Mouse (Mus musculus) testis, adult 2 months (tissue): ENCODE measurements at regions not wholly inside any gene's neighbourhood (a gene's known extent, or its start where the extent isn't known, plus 50 kb on each side); places are given as distances from the start of the nearest gene placed in this dataset.

Experiments used
- H3K27ac ChIP-seq: fragments of 200-500 bp; 2 replicates; pipeline ENCODE4 v1.5.1; 2012; ENCODE audit warnings: low read depth, low read length; ENCODE audit not compliant: control insufficient read depth, insufficient read depth
- H3K27me3 ChIP-seq: fragments of 200-500 bp; 2 replicates; pipeline ENCODE4 v1.6.1; 2012; ENCODE audit warnings: mild to moderate bottlenecking, low read length, moderate library complexity; ENCODE audit not compliant: control insufficient read depth, insufficient read depth
- H3K36me3 ChIP-seq: fragments of 200-500 bp; 2 replicates; pipeline ENCODE4 v1.6.1; 2012; ENCODE audit warnings: mild to moderate bottlenecking, low read length; ENCODE audit not compliant: control insufficient read depth, insufficient read depth
- H3K4me1 ChIP-seq: fragments of 200-500 bp; 2 replicates; pipeline ENCODE4 v1.6.1; 2012; ENCODE audit warnings: low read length; ENCODE audit not compliant: control insufficient read depth, insufficient read depth
- H3K4me3 ChIP-seq: fragments of 200-500 bp; 2 replicates; pipeline ENCODE4 v1.5.1; 2012; ENCODE audit warnings: low read depth, mild to moderate bottlenecking, low read length, moderate library complexity, mixed read lengths; ENCODE audit not compliant: control insufficient read depth
- CTCF ChIP-seq: fragments of 200-500 bp; IDR thresholded peaks from 2 replicates; pipeline ENCODE4 v1.5.1; 2012; ENCODE audit warnings: low read depth, mild to moderate bottlenecking, inconsistent platforms, low read length, moderate library complexity; ENCODE audit not compliant: control insufficient read depth, insufficient read depth, insufficient replicate concordance
- POLR2A ChIP-seq: fragments of 200-500 bp; IDR thresholded peaks from 2 replicates; pipeline ENCODE4 v1.6.1; 2012; ENCODE audit warnings: low read depth, mild to moderate bottlenecking, inconsistent platforms, low read length, moderate library complexity; ENCODE audit not compliant: control insufficient read depth

DNA sequence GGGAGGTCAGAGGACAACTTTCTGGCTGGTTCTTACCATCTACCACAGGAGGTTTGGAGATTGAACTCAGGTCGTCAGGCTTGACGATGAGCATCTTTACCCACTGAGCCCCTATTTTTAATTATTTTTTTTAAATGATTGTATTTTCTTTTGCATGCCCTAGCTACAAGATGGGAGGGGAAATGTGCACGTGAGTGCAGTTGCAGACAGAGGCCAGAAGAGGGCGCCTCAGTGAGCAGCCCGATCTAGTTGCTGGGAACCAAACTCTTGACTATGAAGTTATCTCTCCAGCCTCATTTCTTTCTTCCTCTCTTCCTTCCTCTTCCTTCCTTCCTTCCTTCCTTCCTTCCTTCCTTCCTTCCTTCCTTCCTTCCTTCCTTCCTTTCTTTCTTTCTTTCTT, 537.3 kb upstream of the Adam5 start:
- Histone ChIP-seq H3K4me3 (no peak overlapping the region), H3K36me3 (no peaks in the 10 kb centered on the region), H3K4me1 (no peaks in the 10 kb centered on the region), H3K27ac (no peak overlapping the region), H3K27me3 (no peaks in the 10 kb centered on the region)
- TF ChIP-seq CTCF, result peak; percentile 84; the same call in 1 of the 2 replicates
- no peak for TF ChIP-seq POLR2A

- Histone ChIP-seq H3K4me1 (no peaks in the 10 kb centered on the region), H3K27ac (no peak overlapping the region)
Measured at GRCm38 (mm10) chr8:25358539-25359165, 534.5 kb upstream of the Adam5 start.

DNA sequence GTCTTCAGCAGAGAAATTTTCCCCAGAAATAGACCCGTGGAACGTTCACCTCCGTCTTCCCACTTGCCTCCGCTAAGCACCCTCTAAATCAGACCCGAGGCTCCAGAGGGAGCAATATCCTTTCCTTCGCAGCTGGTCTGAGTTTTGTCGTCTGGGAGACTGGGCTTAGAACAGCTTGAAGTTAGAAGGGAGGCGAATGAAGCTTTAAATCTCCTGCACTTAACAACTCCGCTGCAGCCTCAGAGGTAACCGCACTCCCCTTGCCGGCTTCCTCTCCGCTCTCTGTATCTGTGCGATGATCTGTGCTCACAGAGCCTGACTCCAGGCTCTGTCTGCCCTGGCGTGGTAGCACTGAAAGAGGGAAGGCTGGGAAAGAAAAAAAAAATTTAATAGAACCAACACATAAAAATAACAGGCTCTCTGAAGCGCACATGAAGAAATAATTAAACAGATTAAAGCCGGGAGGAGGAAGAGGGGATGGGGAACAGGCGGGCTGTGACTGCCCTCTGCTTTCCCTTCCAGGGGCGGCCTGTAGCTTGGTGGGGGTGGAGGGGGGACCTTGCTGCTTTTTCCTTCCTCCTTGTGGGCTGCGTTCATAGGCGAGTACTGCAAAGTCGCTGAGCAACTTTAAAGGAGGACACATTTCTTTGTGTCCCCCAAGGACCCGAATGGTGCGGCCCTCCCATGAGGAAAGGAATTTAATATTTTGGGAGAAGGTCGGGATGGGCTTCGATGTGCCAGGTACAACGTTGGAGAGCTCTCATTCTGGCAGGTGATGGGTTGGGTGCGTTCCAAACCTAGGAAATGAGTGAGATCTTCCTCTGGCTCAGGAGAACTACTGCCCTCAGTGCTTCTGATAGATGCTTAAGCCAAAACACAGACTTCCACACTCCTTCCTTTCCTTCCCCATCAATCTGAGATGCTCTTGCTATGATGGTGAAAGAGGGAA, 529.9 kb upstream of the Adam5 start:
- Histone ChIP-seq H3K4me3 (no peak overlapping the region), H3K4me1 (no peaks in the 10 kb centered on the region), H3K27me3 (peaks cover 3% of the 10 kb centered on the region; the same call in 1 of the 2 replicates), H3K36me3 (no peaks in the 10 kb centered on the region), H3K27ac (no peak overlapping the region)
- TF ChIP-seq CTCF (no peak), POLR2A (no peak)

More at GRCm38 (mm10) chr8:25358539-25359165, 534.5 kb upstream of the Adam5 start:
- 0 out of 2 replicates have a peak, but pooled peaks cover under 1% of the 10 kb centered on the region for H3K27me3 ChIP-seq
- H3K4me3 ChIP-seq, result no peak overlapping the region
- H3K36me3 ChIP-seq, result no peaks in the 10 kb centered on the region
- no peak for TF ChIP-seq CTCF
- TF ChIP-seq POLR2A, result no peak

GRCm38 (mm10) chr8:25353405-25353804, 529.2 kb upstream of the Adam5 start:
- Histone ChIP-seq H3K36me3 (no peaks in the 10 kb centered on the region), H3K27ac (no peak overlapping the region), H3K4me1 (no peaks in the 10 kb centered on the region), H3K4me3 (no peak overlapping the region), H3K27me3 (peaks cover 3% of the 10 kb centered on the region; the same call in 1 of the 2 replicates)
- TF ChIP-seq CTCF, result no peak
- TF ChIP-seq POLR2A, result no peak

DNA sequence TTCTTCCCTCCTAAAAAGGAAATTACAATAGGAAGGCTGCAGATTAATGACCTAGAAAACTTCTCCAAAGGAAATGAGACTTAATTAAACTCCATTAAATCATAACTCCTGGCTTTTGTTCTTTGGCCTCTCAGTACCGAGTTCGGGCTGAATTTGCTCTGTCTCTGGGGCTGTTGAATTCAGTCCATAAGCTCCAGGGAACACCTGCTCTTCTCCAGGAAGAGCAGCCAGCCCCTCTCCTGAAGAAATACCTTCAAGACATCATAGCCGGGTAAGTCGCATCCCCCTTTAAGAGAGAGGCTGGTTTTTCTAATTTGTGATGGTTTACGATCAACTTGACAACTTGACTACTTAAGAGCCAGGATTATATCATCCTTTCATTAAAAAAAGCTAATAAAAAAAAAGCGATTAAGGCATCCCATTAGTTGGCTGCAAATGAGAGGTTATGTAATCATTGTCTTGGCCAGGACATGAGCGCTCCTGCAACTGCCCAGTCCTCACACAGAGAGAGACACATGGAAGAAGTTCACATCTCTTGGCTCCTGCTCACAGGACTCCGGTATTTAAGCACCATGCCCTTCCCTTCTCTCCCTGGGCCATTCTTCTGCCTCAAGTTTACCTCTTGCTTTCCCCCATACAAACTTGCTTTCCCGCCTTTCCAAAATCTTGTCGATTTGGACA, 524.0 kb upstream of the Adam5 start:
- Histone ChIP-seq H3K4me1 (peaks cover 4% of the 10 kb centered on the region), H3K27ac (no peak overlapping the region), H3K27me3 (no peaks in the 10 kb centered on the region), H3K36me3 (no peaks in the 10 kb centered on the region), H3K4me3 (no peak overlapping the region)
- TF ChIP-seq POLR2A (no peak), CTCF (no peak)

- TF ChIP-seq CTCF (no peak), POLR2A (no peak)
- Histone ChIP-seq H3K27me3 (no peaks in the 10 kb centered on the region), H3K27ac (no peak overlapping the region), H3K4me1 (peaks cover 4% of the 10 kb centered on the region), H3K36me3 (no peaks in the 10 kb centered on the region), H3K4me3 (no peak overlapping the region)
Measured at GRCm38 (mm10) chr8:25343160-25343602, 519.0 kb upstream of the Adam5 start.

GRCm38 (mm10) chr8:25342501-25342900, 518.3 kb upstream of the Adam5 start:
- Histone ChIP-seq H3K27ac (no peak overlapping the region), H3K4me3 (no peak overlapping the region)
- TF ChIP-seq CTCF (no peak), POLR2A (no peak)

More at GRCm38 (mm10) chr8:25342501-25342900, 518.3 kb upstream of the Adam5 start:
- Histone ChIP-seq H3K4me1 (peaks cover 4% of the 10 kb centered on the region), H3K27me3 (no peaks in the 10 kb centered on the region), H3K36me3 (no peaks in the 10 kb centered on the region)
